ENCODE assay signal across 18 mouse cellular contexts in genomic region chr16:57765615-57766014, GRCm38 (mm10). TPM values are rescaled to one million over a fixed set of nuclear protein-coding genes. Genes with fewer than 3 reads are reported as not detected.
DNase-seq lines count a peak whose midpoint lies in the region; ATAC-seq and TF ChIP-seq lines count a peak whose summit lies in the region.
"Had no signal": no experiment of that assay in that cellular context is flagged by ENCODE, and none has a peak within 500 bp of the region (broad histone marks: within the 10 kb centered on the region; RNA-seq: fewer than 3 reads in every experiment).

No protein-coding gene starts in this region.

- no peaks in the 10 kb centered on the region for H3K4me1 ChIP-seq in forebrain, embryonic 16.5 days (replicated peaks; ENCODE audit: control insufficient read depth, insufficient read depth, low read length)
- no peaks in the 10 kb centered on the region for H3K4me1 ChIP-seq in forebrain, embryonic 13.5 days
- no peaks in the 10 kb centered on the region for H3K4me1 ChIP-seq in lung, embryonic 14.5 days (ENCODE audit: insufficient read depth)
- no peaks in the 10 kb centered on the region for H3K4me1 ChIP-seq in liver, embryonic 12.5 days
- H3K4me1 ChIP-seq: heart, embryonic 12.5 days; hindbrain, embryonic 15.5 days had no signal

- H3K9me3 ChIP-seq in forebrain, embryonic 16.5 days (ENCODE audit: control insufficient read depth, low read length): no peaks in the 10 kb centered on the region
- H3K9me3 ChIP-seq in forebrain, embryonic 13.5 days (replicated peaks): no peaks in the 10 kb centered on the region
- H3K9me3 ChIP-seq in lung, embryonic 14.5 days (ENCODE audit: low read depth, low read length): no peaks in the 10 kb centered on the region
- H3K9me3 ChIP-seq in liver, embryonic 12.5 days (replicated peaks): no peaks in the 10 kb centered on the region
- H3K9me3 ChIP-seq: G1E; heart, embryonic 12.5 days; hindbrain, embryonic 15.5 days had no signal

- H3K4me3 ChIP-seq in forebrain, embryonic 16.5 days (replicated peaks; ENCODE audit: low read length): no peak overlapping the region
- H3K4me3 ChIP-seq in forebrain, embryonic 13.5 days: no peak overlapping the region
- H3K4me3 ChIP-seq in lung, embryonic 14.5 days (ENCODE audit: low read depth, low read length): no peak overlapping the region
- no peak overlapping the region for H3K4me3 ChIP-seq in liver, embryonic 12.5 days
- H3K4me3 ChIP-seq: gastrocnemius, adult 2 months; heart, embryonic 12.5 days; hindbrain, embryonic 15.5 days had no signal

- no peak overlapping the region for H3K4me2 ChIP-seq in forebrain, embryonic 16.5 days (ENCODE audit: low read length)
- no peak overlapping the region for H3K4me2 ChIP-seq in forebrain, embryonic 13.5 days
- H3K4me2 ChIP-seq in lung, embryonic 14.5 days: no peak overlapping the region
- H3K4me2 ChIP-seq in liver, embryonic 12.5 days: no peak overlapping the region
- H3K4me2 ChIP-seq: heart, embryonic 12.5 days; hindbrain, embryonic 15.5 days had no signal

- no peak overlapping the region for H3K27ac ChIP-seq in forebrain, embryonic 16.5 days (ENCODE audit: low read length)
- H3K27ac ChIP-seq in forebrain, embryonic 13.5 days: no peak overlapping the region
- H3K27ac ChIP-seq in lung, embryonic 14.5 days (ENCODE audit: low read depth): no peak overlapping the region
- no peak overlapping the region for H3K27ac ChIP-seq in liver, embryonic 12.5 days
- H3K27ac ChIP-seq: gastrocnemius, adult 2 months; hindbrain, embryonic 15.5 days had no signal

- no peaks in the 10 kb centered on the region for H3K27me3 ChIP-seq in forebrain, embryonic 16.5 days (replicated peaks; ENCODE audit: control insufficient read depth, insufficient read depth, low read length)
- no peaks in the 10 kb centered on the region for H3K27me3 ChIP-seq in forebrain, embryonic 13.5 days
- no peaks in the 10 kb centered on the region for H3K27me3 ChIP-seq in lung, embryonic 14.5 days (ENCODE audit: insufficient read depth, low read length)
- no peaks in the 10 kb centered on the region for H3K27me3 ChIP-seq in liver, embryonic 12.5 days (replicated peaks)
- H3K27me3 ChIP-seq: heart, embryonic 12.5 days; hindbrain, embryonic 15.5 days had no signal

- peak; percentile 89 for DNase-seq in lung, embryonic 14.5 days
- no peak for DNase-seq in lung, postnatal 10 days
- DNase-seq in NIH3T3 (ENCODE audit: low read depth): peak; percentile 79
- DNase-seq in brain, adult 2 months (ENCODE audit: low read depth, low spot score): peak; percentile 32
- DNase-seq: adrenal gland, postnatal 10 days; cerebellum, adult 18-20 months; cerebellum, adult 9-11 months; cerebellum, postnatal 36 days; gastrocnemius, adult 2 months; gastrocnemius, postnatal 25 days; kidney, adult 11 months had no signal

- H3K36me3 ChIP-seq in forebrain, embryonic 16.5 days (ENCODE audit: control insufficient read depth, insufficient read depth): no peaks in the 10 kb centered on the region
- H3K36me3 ChIP-seq in forebrain, embryonic 13.5 days (ENCODE audit: poor library complexity, severe bottlenecking): no peaks in the 10 kb centered on the region
- no peaks in the 10 kb centered on the region for H3K36me3 ChIP-seq in lung, embryonic 14.5 days (ENCODE audit: insufficient read depth)
- H3K36me3 ChIP-seq in liver, embryonic 12.5 days: no peaks in the 10 kb centered on the region
- H3K36me3 ChIP-seq: G1E; heart, embryonic 12.5 days; hindbrain, embryonic 15.5 days had no signal

- H3K9ac ChIP-seq in forebrain, embryonic 16.5 days (replicated peaks; ENCODE audit: low read depth, low read length): no peak overlapping the region
- no peak overlapping the region for H3K9ac ChIP-seq in forebrain, embryonic 13.5 days
- H3K9ac ChIP-seq in lung, embryonic 14.5 days: no peak overlapping the region
- H3K9ac ChIP-seq in liver, embryonic 12.5 days: no peak overlapping the region
- H3K9ac ChIP-seq: heart, embryonic 12.5 days; hindbrain, embryonic 15.5 days had no signal

- TF ChIP-seq CTCF in lung, embryonic 14.5 days (IDR thresholded peaks at IDR 0.05; ENCODE audit: low read depth): no peak

- WGBS in forebrain, embryonic 16.5 days: 59% methylated on average over 3 of the region's 3 CpGs
- WGBS in forebrain, embryonic 13.5 days: 89% methylated on average over 3 of the region's 3 CpGs
- WGBS in lung, embryonic 14.5 days: 39% methylated on average over 3 of the region's 3 CpGs
- WGBS in liver, embryonic 12.5 days (ENCODE audit: insufficient replicate concordance): 69% methylated on average over 3 of the region's 3 CpGs

- ATAC-seq in forebrain, embryonic 16.5 days: peak; percentile 74
- ATAC-seq in forebrain, embryonic 13.5 days: no peak; the same call in 1 of the 2 replicates
- ATAC-seq in lung, embryonic 14.5 days (ENCODE audit: insufficient read depth): peak; percentile 93
- no peak for ATAC-seq in CD4-positive, CD25-positive, alpha-beta regulatory T cell, adult 4 months
- no peak for ATAC-seq in liver, embryonic 12.5 days

RNA-seq across cellular contexts. Expression of gene Col8a1, which starts 11.1 kb away (rescaled TPM):
- polyA plus RNA-seq in forebrain, embryonic 16.5 days (2015; fragmentation: Nextera tagmentation; extraction: Ambion mirVana): 1.7 and 3.1 TPM in 2 replicates
- 1.0 and 1.1 TPM in 2 replicates for polyA plus RNA-seq in forebrain, embryonic 13.5 days (2015; fragmentation: Nextera tagmentation; extraction: Ambion mirVana)
- polyA plus RNA-seq in lung, embryonic 14.5 days (2014; fragmentation: Nextera tagmentation; extraction: Ambion mirVana): 0.92 and 1.3 TPM in 2 replicates
- polyA plus RNA-seq in CD4-positive, CD25-positive, alpha-beta regulatory T cell, adult 4 months (2017; shearing (Covaris generic)): not detected
- polyA plus RNA-seq in liver, embryonic 12.5 days (2016; fragmentation: Nextera tagmentation; extraction: Ambion mirVana): 0.36 and 0.61 TPM in 2 replicates
- polyA plus RNA-seq: G1E had no signal

Comparison
In these comparisons a context has a peak if more than half of its experiments do, and no peak if none do; other contexts are left out.
1. ATAC-seq: peak in forebrain, embryonic 16.5 days (single experiment) and lung, embryonic 14.5 days (single experiment); none in forebrain, embryonic 13.5 days (single experiment), CD4-positive, CD25-positive, alpha-beta regulatory T cell, adult 4 months (single experiment) and liver, embryonic 12.5 days (single experiment).